Mouse (Mus musculus) heart, embryonic 12.5 days (tissue): ENCODE data around the gene Ank3. TPM values are rescaled to one million over a fixed set of nuclear protein-coding genes. Genes with fewer than 3 reads are reported as not detected.

Experiments
- ATAC-seq: fragments of 200-750 bp; cut with Nextera tagmentation; 2 replicates; pipeline ENCODE4 v1.8.0; 2017; ENCODE audit warnings: moderate TSS enrichment, moderate library complexity; ENCODE audit not compliant: insufficient number of reproducible peaks, low FRiP score
- H3K27ac ChIP-seq: fragments of 300-500 bp; sonication (generic); 2 replicates; pipeline ENCODE4 v1.5.1; 2016; ENCODE audit warnings: mild to moderate bottlenecking, moderate library complexity; ENCODE audit not compliant: poor library complexity, severe bottlenecking
- H3K27me3 ChIP-seq: fragments of 300-500 bp; sonication (generic); replicated peaks from 2 replicates; pipeline ENCODE4 v1.6.1; 2016; ENCODE audit warnings: mild to moderate bottlenecking, moderate library complexity
- H3K36me3 ChIP-seq: fragments of 300-500 bp; sonication (generic); 2 replicates; pipeline ENCODE4 v1.6.1; 2016; ENCODE audit warnings: mild to moderate bottlenecking, moderate library complexity
- H3K4me1 ChIP-seq: fragments of 300-500 bp; sonication (generic); replicated peaks from 2 replicates; pipeline ENCODE4 v1.6.1; 2016; ENCODE audit warnings: mild to moderate bottlenecking
- H3K4me2 ChIP-seq: fragments of 300-500 bp; sonication (generic); 2 replicates; pipeline ENCODE4 v1.6.1; 2016; ENCODE audit warnings: mild to moderate bottlenecking, moderate library complexity
- H3K4me3 ChIP-seq: fragments of 300-500 bp; sonication (generic); 2 replicates; pipeline ENCODE4 v1.5.1; 2016; ENCODE audit warnings: mild to moderate bottlenecking
- H3K9ac ChIP-seq: fragments of 300-500 bp; sonication (generic); 2 replicates; pipeline ENCODE4 v1.6.1; 2016; ENCODE audit warnings: mild to moderate bottlenecking, moderate library complexity
- H3K9me3 ChIP-seq: fragments of 300-500 bp; sonication (generic); replicated peaks from 2 replicates; pipeline ENCODE4 v1.6.1; 2016; ENCODE audit warnings: mild to moderate bottlenecking, moderate library complexity
- WGBS: fragments of 180-500 bp; shearing (Covaris S2); methylation state at CpG from one replicate; pipeline ENCODE4 v1.1.7; 2016; 5-methylcytosine and 5-hydroxymethylcytosine counted together
- polyA plus RNA-seq: library from polyadenylated mRNA; unstranded; fragments of >200 nt; fragmentation: Nextera tagmentation; extraction: Ambion mirVana; gene quantifications from 2 replicates; pipeline ENCODE4 v1.2.1, GENCODE M21; 2016

Ank3 gene
- polyA plus RNA-seq, 1 experiment from 2014 or later = 61.9 TPM

DNA sequence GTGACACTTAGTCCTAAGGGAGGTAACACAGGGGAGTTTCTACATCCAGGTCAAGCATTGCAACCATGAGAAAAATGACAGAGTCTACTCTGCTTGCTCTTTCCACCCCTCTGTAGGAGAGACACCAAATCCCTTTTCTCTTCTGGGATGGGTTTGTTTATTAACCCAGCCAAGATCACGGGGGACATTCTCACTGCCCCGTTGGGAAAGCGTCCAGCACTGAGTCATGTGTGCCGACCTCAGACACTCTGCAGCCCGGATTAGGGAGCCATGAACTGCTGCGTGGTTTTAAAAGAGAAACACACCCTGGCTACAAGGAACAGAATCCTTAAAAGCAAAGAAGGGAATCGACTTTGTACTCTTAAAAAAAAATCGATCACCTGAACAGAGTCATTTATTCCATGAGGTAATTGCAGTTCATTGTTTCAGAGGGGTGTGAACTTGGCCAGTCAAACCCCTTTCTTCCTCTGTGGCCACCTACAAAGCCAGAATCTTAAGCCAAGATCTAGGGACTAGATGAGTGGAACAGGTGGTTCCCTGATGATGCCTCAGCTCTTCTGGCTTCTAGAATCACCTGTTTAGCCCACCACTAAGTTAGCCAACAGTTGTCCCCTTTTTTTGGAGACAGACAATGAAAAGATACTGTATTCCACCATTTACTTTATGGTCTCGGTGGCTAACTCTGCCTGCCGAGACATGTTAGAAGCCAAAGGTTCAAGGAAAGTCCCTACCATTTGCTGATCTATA is 518.3 kb downstream of the Ank3 start:
- Histone ChIP-seq H3K27me3 (no peaks in the 10 kb centered on the region), H3K36me3 (peaks cover 14% of the 10 kb centered on the region), H3K9me3 (no peaks in the 10 kb centered on the region), H3K27ac (no peak overlapping the region), H3K4me1 (no peaks in the 10 kb centered on the region), H3K4me3 (no peak overlapping the region), H3K4me2 (no peak overlapping the region), H3K9ac (no peak overlapping the region)
- 77% methylated on average over 10 of the region's 10 CpGs for WGBS
- no peak for ATAC-seq

DNA sequence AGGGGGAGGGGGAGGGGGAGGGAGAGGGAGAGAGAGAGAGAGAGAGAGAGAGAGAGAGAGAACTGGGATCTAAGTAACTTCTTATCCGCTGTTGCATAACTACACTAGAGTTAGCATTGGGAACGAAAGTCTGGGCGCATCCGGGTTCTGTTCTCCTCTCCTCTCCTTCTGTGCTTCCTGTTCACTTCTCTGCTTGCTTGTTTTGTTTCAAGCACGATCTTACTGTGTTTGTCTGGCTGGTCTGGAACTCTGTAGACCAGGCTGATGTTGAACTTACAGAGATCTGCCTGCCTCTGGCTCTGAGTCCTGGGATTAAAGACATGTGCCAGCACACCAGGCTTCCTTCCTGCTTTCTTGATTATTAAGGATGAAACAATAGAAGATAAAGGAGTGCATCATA is 519.1 kb downstream of the Ank3 start:
- ATAC-seq = no peak
- no peaks in the 10 kb centered on the region for H3K9me3 ChIP-seq
- H3K36me3 ChIP-seq = peaks cover 14% of the 10 kb centered on the region
- peaks cover 8% of the 10 kb centered on the region; the same call in 1 of the 2 replicates for H3K4me1 ChIP-seq
- no peaks in the 10 kb centered on the region for H3K27me3 ChIP-seq
- H3K9ac ChIP-seq = no peak overlapping the region
- WGBS = 85% methylated on average over 5 of the region's 5 CpGs
- H3K27ac ChIP-seq = no peak overlapping the region
- no peak overlapping the region for H3K4me3 ChIP-seq
- H3K4me2 ChIP-seq = no peak overlapping the region

DNA sequence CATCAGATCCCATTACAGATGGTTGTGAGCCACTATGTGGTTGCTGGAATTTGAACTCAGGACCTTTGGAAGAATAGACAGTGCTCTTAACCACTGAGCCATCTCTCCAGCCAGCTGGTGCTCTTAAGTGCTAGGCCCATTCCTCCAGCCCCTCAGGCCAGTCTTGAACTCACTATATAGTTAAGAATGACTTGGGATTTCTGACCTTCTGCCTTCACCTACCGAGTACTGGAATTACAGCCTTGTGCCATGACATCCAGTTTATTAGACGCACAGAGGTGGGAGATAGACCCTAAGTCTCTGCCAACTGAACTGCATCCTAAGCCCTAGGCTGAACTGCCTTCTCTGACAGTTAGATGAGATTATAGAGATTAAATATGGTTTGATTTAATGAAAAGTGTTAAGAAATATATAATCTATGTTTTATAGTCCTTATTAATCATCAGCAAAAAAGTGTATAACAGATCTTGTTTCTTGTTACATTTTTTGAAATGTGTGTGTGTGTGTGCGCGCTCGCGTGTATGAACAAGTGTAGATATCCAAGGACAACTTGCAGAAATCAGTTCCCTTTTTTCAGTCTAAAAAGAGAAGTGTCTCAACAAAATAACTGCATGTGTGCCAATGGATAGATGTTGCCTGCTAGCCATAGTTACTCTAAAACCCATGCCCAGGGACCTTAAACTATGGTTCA is 520.0 kb downstream of the Ank3 start:
- Histone ChIP-seq H3K36me3 (peaks cover 11% of the 10 kb centered on the region; the same call in 1 of the 2 replicates), H3K4me2 (no peak overlapping the region), H3K4me3 (no peak overlapping the region), H3K4me1 (peaks cover 12% of the 10 kb centered on the region), H3K27me3 (no peaks in the 10 kb centered on the region), H3K27ac (no peak overlapping the region), H3K9me3 (no peaks in the 10 kb centered on the region), H3K9ac (no peak overlapping the region)
- ATAC-seq = no peak
- 91% methylated on average over 6 of the region's 6 CpGs for WGBS

DNA sequence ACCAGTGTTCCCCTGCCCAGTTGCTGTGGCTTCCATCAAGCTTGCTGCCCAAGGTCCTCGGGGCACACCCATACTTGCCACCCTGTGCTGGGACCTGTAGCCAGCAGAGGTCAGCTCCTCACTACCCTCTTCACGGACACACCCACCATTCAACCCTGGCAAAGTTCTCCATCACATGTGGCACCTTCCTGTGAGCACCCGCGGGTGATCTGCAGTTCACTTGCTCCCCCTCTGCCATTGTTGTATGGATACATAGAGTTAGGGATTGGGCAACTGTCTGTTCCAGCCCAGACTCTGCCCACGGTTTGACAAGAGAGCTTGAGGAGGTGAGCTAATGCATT is 520.5 kb downstream of the Ank3 start:
- Histone ChIP-seq H3K4me3 (no peak overlapping the region), H3K4me1 (peaks cover 16% of the 10 kb centered on the region), H3K27ac (no peak overlapping the region), H3K4me2 (no peak overlapping the region), H3K9ac (no peak overlapping the region), H3K27me3 (no peaks in the 10 kb centered on the region), H3K36me3 (peaks cover 11% of the 10 kb centered on the region; the same call in 1 of the 2 replicates), H3K9me3 (no peaks in the 10 kb centered on the region)
- no peak for ATAC-seq
- WGBS = 73% methylated on average over 5 of the region's 5 CpGs

DNA sequence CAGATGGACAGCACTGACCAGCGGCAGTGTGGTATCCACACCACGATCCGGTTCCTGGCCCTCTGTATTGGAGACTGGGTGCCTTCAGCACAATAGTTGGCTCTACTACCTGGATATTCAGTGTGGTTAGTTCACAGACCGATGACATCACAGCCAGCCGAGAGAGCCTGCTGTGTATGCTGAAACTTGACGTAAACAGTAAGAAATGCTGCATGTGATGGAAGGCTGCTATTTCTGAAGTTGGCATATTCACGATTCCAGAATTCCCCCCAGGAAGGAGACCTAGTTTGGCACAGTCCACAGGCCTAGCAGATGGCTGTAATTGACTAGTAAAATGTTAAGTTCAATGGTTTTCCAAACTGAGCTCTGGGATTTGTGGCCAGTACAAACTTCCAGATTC is 521.2 kb downstream of the Ank3 start:
- Histone ChIP-seq H3K9ac (no peak overlapping the region), H3K4me2 (no peak overlapping the region), H3K4me3 (no peak overlapping the region), H3K27ac (no peak overlapping the region), H3K36me3 (peaks cover 11% of the 10 kb centered on the region; the same call in 1 of the 2 replicates), H3K4me1 (peaks cover 22% of the 10 kb centered on the region), H3K9me3 (no peaks in the 10 kb centered on the region), H3K27me3 (no peaks in the 10 kb centered on the region)
- 77% methylated on average over 7 of the region's 7 CpGs for WGBS
- ATAC-seq = no peak

DNA sequence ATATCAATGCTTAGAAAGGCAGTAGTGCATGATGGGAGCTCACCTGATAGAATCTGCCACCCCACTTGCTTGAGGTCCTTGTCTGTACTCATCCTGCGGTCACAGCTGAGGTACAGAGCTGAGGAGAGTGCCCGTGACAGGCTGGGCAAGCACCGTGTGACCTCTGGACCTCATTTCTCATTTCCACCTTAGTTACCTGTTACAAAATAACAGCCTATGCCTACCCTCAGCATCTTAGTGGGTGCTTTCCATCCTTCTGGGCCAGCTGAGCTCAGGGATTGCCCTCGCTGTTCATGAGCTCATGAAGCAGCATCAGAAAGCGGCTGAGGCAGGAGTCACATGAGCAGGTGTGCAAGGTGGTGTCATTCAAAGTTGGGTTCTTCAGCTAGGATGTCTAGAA is 523.5 kb downstream of the Ank3 start:
- Histone ChIP-seq H3K9ac (no peak overlapping the region), H3K4me2 (no peak overlapping the region), H3K36me3 (peaks cover 11% of the 10 kb centered on the region; the same call in 1 of the 2 replicates), H3K4me1 (peaks cover 39% of the 10 kb centered on the region), H3K27ac (no peak overlapping the region), H3K4me3 (no peak overlapping the region), H3K27me3 (no peaks in the 10 kb centered on the region), H3K9me3 (no peaks in the 10 kb centered on the region)
- 86% methylated on average over 5 of the region's 5 CpGs for WGBS
- ATAC-seq = no peak

DNA sequence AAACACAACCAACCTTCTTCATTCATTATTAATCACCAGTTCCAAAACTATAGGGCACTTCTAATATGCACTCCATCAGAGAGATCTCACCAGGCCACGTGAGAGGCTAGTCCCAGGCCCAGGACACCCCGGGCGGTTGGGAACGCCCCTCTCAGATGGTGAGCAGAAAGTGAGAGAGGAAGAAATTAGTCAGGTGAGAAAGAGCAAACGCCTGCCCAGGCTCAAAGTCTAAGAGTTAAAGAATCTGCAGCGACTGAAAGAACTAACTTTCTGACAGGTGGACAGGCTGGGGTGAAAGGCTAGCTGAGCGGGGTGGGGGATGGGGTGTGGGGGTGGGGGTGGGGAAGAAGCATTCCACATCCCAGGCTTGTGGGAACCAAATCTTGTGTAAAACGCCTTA is 525.2 kb downstream of the Ank3 start:
- no peaks in the 10 kb centered on the region for H3K9me3 ChIP-seq
- H3K27ac ChIP-seq = no peak overlapping the region
- no peaks in the 10 kb centered on the region for H3K27me3 ChIP-seq
- no peak overlapping the region for H3K4me3 ChIP-seq
- H3K4me1 ChIP-seq = peaks cover 44% of the 10 kb centered on the region
- H3K9ac ChIP-seq = no peak overlapping the region
- no peak for ATAC-seq
- WGBS = 12% methylated on average over 8 of the region's 8 CpGs
- peaks cover 11% of the 10 kb centered on the region; the same call in 1 of the 2 replicates for H3K36me3 ChIP-seq
- peak overlapping the region; percentile 75 for H3K4me2 ChIP-seq

DNA sequence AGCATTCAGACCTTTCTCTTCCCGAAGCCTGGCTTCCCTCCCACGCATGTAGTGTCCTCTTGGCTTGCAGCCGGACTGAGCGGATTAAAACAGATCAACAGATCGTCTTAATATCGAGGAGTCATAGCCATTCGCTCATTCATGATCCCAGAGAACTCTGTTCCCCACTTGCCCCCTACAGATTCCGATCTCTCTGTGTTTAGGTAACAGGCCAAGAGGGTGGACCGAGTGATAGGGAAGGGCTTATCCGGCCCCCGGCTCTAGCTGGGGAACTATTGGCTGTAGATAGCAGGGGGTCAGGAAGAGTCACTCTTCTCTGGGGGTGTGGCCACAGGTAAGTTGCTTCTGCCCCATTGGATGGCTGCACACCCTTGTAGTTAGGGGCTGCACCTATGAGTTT is 525.7 kb downstream of the Ank3 start:
- H3K9me3 ChIP-seq = no peaks in the 10 kb centered on the region

DNA sequence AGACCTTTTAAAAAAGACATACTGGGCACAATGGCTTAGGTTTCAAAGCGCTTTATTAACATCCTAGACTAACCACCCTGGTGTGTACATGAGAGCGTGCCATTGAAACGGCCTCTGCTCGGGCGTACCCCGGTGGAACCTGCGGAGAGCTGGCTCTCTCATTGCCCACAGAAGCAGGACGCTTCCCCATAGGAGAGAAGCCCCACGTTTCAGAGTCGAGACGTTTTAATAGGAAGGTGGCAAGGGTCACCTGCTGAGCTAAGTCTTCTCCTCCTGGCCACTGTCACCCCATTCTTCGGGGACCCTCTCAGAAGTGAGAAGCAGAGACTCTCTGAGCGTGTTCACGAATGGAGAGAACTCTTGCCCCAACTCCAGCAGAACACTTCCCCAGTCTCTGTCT is 526.3 kb downstream of the Ank3 start:
- peak; percentile 57 for ATAC-seq

More for the DNA sequence above, 525.7 kb downstream of the Ank3 start:
- no peaks in the 10 kb centered on the region for H3K27me3 ChIP-seq
- peak overlapping the region; percentile 75 for H3K4me2 ChIP-seq
- H3K4me3 ChIP-seq = peak overlapping the region; percentile 47
- H3K4me1 ChIP-seq = peaks cover 44% of the 10 kb centered on the region
- peak; percentile 92 for ATAC-seq
- no peak overlapping the region for H3K27ac ChIP-seq
- peaks cover 7% of the 10 kb centered on the region; the same call in 1 of the 2 replicates for H3K36me3 ChIP-seq
- WGBS = 6% methylated on average over 11 of the region's 11 CpGs
- peak overlapping the region; percentile 61 for H3K9ac ChIP-seq

DNA sequence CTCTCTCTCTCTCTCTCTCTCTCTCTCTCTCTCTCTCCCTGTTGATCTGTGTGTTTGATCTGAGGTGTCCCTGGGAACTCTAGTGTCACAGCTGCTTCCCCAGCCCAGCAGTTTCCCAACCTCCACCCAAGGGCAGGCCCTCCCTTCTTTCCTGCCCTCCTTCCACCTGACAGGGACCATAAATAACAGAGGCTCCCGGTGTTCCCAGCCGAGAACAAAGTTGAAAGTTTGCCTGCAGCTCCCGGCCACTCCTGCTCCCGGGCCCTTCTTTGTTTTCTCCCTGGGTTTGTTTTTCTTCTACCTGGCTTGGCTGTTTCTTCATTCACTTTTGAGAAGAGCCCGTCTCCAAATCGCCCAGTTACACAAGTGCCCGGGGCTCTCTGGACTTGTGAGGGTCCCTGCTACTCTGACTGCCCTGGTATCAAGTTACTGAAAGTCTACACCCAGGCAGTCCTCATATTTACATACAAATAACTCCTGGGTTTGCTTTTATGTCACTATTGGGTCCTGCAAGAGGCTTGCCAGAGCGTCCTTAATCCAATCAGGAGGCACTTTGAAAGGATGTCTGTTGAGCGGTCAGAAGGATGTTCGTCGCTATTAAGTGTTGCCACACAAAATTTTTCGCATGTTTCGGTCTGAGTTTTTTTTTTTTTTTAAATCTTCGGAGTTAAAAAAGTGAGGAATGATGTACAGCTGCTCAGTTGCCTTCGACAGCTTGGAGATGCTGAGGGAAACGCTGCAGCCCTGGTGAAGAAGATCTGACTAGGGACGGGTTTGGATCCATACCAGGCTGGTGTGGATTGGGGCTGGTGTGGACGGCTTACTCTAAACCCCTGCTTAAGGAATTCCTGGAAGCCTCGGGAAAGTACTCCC is 526.9 kb downstream of the Ank3 start:
- peak overlapping the region; percentile 75 for H3K4me2 ChIP-seq
- H3K27ac ChIP-seq = peak overlapping the region; percentile 84
- H3K36me3 ChIP-seq = peaks cover 11% of the 10 kb centered on the region; the same call in 1 of the 2 replicates
- no peaks in the 10 kb centered on the region for H3K9me3 ChIP-seq
- no peaks in the 10 kb centered on the region for H3K27me3 ChIP-seq
- peak overlapping the region; percentile 61 for H3K9ac ChIP-seq
- peak overlapping the region; percentile 47 for H3K4me3 ChIP-seq
- ATAC-seq = peak; percentile 61
- WGBS = 2% methylated on average over 19 of the region's 19 CpGs
- H3K4me1 ChIP-seq = peaks cover 44% of the 10 kb centered on the region

More for the DNA sequence above, 526.3 kb downstream of the Ank3 start:
- Histone ChIP-seq H3K9me3 (no peaks in the 10 kb centered on the region), H3K9ac (peak overlapping the region; percentile 61), H3K4me1 (peaks cover 44% of the 10 kb centered on the region), H3K4me3 (peak overlapping the region; percentile 47), H3K4me2 (peak overlapping the region; percentile 75), H3K36me3 (peaks cover 7% of the 10 kb centered on the region; the same call in 1 of the 2 replicates), H3K27me3 (no peaks in the 10 kb centered on the region), H3K27ac (peak overlapping the region; percentile 84)
- WGBS = 3% methylated on average over 14 of the region's 14 CpGs
